Mouse (Mus musculus): ENCODE measurements around the gene Btk.

- no peak for TF ChIP-seq CTCF (IDR thresholded peaks at IDR 0.05; ENCODE audit: low read depth)
- TF ChIP-seq EP300 (IDR thresholded peaks at IDR 0.05; ENCODE audit: low read depth): no peak
Observed at GRCm38 (mm10) chrX:134525260-134525659, 58.1 kb downstream of the Btk start.
